Mouse (Mus musculus) bone marrow, adult 2 months (tissue): ENCODE measurements around the gene Gm29423.
"Not testable (repeated sequence)": the region's sequence is repeated elsewhere in the genome, so short reads cannot be mapped to it uniquely, and the experiment has no call there.

Experiments
- CTCF ChIP-seq: fragments of 200-500 bp; IDR thresholded peaks from 2 replicates; pipeline ENCODE4 v1.5.1; 2011; ENCODE audit warnings: low read length, control low read depth; ENCODE audit not compliant: control insufficient read depth, insufficient read depth
- POLR2A ChIP-seq: fragments of 200-500 bp; IDR thresholded peaks from 2 replicates; pipeline ENCODE4 v1.6.1; 2011; ENCODE audit warnings: low read depth, mild to moderate bottlenecking, control low read depth, low read length, borderline replicate concordance; ENCODE audit not compliant: control insufficient read depth

- not testable (repeated sequence) for TF ChIP-seq POLR2A, CTCF
These were observed 29.5 kb downstream of the Gm29423 start, which contains the start of gene Gm21118 for GRCm38 (mm10) chrY:70273542-70273941.
